ENCODE assay signal across 21 mouse cellular contexts in the genomic region with DNA sequence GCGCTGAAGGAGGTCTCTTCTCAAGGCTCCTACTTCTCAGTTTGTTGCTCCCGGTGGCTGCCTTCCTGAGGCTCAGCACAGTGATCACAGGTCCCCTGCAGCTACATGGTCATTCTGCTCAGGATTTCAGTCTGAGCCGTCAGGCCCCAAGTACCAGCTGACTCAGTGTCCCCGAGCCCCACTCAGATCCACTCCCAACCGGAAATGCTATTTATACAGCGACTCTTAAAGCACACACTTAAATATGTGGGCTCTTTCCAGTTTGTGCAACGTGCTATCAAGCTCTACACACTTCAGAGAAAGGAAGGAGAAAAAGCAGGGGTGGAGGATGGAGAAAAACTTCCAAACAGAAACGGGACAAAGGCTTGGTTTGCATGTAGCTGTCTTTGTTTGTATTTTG.
"Had no signal": no experiment of that assay in that cellular context is flagged by ENCODE, and none has a peak within 500 bp of the region (broad histone marks: within the 10 kb centered on the region; RNA-seq: fewer than 3 reads in every experiment).

No protein-coding gene starts in this region.

- H3K9me3 ChIP-seq: midbrain, embryonic 10.5 days; midbrain, embryonic 12.5 days; neural tube, embryonic 13.5 days; neural tube, embryonic 15.5 days had no signal

- H3K4me1 ChIP-seq: neural tube, embryonic 13.5 days; neural tube, embryonic 15.5 days had no signal

- H3K27me3 ChIP-seq: liver, embryonic 12.5 days; midbrain, embryonic 12.5 days; neural tube, embryonic 13.5 days; neural tube, embryonic 15.5 days had no signal

- H3K4me2 ChIP-seq: liver, embryonic 12.5 days; lung, embryonic 14.5 days; midbrain, embryonic 12.5 days; neural tube, embryonic 13.5 days; neural tube, embryonic 15.5 days had no signal

- DNase-seq: liver; lung, embryonic 14.5 days; lung, postnatal 10 days; lung, postnatal 4 days; midbrain, embryonic 14.5 days; retina, postnatal 1 day; right cerebral cortex, adult 18-20 months; right cerebral cortex, postnatal 25 days; right cerebral cortex, postnatal 4 days; spleen, adult 18-20 months; thymus, adult 18-20 months; thymus, postnatal 14 days; thymus, postnatal 36 days had no signal

- H3K9ac ChIP-seq: liver, embryonic 12.5 days; liver, embryonic 14.5 days; lung, embryonic 14.5 days; midbrain, embryonic 12.5 days; neural tube, embryonic 13.5 days; neural tube, embryonic 15.5 days had no signal

- H3K4me3 ChIP-seq: liver, embryonic 12.5 days; midbrain, embryonic 10.5 days; midbrain, embryonic 12.5 days; myocyte; neural tube, embryonic 13.5 days; neural tube, embryonic 15.5 days had no signal

- H3K36me3 ChIP-seq: midbrain, embryonic 10.5 days; midbrain, embryonic 12.5 days; neural tube, embryonic 13.5 days; neural tube, embryonic 15.5 days had no signal

- H3K27ac ChIP-seq: liver, embryonic 12.5 days; liver, embryonic 14.5 days; midbrain, embryonic 10.5 days; midbrain, embryonic 12.5 days; neural tube, embryonic 13.5 days; neural tube, embryonic 15.5 days had no signal

- ATAC-seq: liver, embryonic 12.5 days; midbrain, embryonic 16.5 days had no signal
